9 mouse cellular contexts compared by ENCODE assay signal in the genomic region with DNA sequence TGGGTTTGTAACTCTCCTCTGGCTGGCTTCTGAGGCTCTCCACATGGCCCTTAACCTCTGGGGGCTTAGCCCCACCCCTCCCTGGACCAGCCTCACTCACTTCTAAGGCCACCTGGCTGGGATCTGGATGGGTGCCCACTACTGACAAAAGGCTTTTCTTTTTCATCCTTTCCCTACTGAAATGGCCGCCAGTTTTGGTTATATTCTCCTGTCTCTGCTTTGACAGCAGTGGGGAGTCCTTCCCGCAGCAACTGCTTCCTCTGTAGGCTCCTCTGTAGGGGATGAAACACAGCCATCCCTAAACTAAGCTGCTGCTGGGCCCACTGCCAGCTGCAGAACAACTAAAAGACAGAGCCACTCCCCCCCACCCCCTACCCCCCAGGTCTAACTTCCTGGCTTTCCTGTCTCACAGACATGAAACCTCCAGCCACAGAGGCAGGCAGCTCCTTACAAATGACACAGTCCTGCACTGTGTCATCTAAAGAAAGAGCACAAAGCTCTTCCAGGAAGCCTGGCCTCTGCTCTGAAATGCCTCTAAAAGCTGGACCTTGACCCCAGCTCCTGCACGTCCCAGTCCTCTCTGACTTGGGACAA. TPM values are rescaled to one million over a fixed set of nuclear protein-coding genes. Genes with fewer than 3 reads are reported as not detected.
DNase-seq lines count a peak whose midpoint lies in the region; ATAC-seq lines count a peak whose summit lies in the region.
"Had no signal": no experiment of that assay in that cellular context is flagged by ENCODE, and none has a peak within 500 bp of the region (broad histone marks: within the 10 kb centered on the region; RNA-seq: fewer than 3 reads in every experiment).

No protein-coding gene starts in this region.

- H3K9me3 ChIP-seq in lung, embryonic 15.5 days = no peaks in the 10 kb centered on the region
- no peaks in the 10 kb centered on the region for H3K9me3 ChIP-seq in neural tube, embryonic 15.5 days (replicated peaks)

- 14% methylated on average over 3 of the region's 3 CpGs for WGBS in lung, embryonic 15.5 days
- 33% methylated on average over 3 of the region's 3 CpGs for WGBS in neural tube, embryonic 15.5 days

- H3K9ac ChIP-seq in lung, embryonic 15.5 days = no peak overlapping the region
- H3K9ac ChIP-seq in neural tube, embryonic 15.5 days (replicated peaks) = no peak overlapping the region

- peak; percentile 27 to 29 for DNase-seq in cerebellum, postnatal 10 days
- no peak for DNase-seq in lung, postnatal 25 days (ENCODE audit: low spot score)
- DNase-seq in kidney, postnatal 25 days = peak; percentile 30 to 61
- no peak for DNase-seq in gastrocnemius, postnatal 36 days

- no peak for ATAC-seq in cerebellum, adult (ENCODE audit: insufficient number of reproducible peaks, low FRiP score, low TSS enrichment)
- peak; percentile 36; the same call in 1 of the 2 replicates for ATAC-seq in lung, embryonic 15.5 days (ENCODE audit: borderline replicate concordance, extremely low read depth, low FRiP score, low TSS enrichment)
- no peak for ATAC-seq in neural tube, embryonic 15.5 days (ENCODE audit: low FRiP score)
- no peak for ATAC-seq in megakaryocyte, adult 5-6 weeks (ENCODE audit: poor library complexity, severe bottlenecking)

- H3K4me1 ChIP-seq in lung, embryonic 15.5 days = peaks cover 33% of the 10 kb centered on the region
- H3K4me1 ChIP-seq in neural tube, embryonic 15.5 days = peaks cover 20% of the 10 kb centered on the region

- no peak overlapping the region for H3K4me3 ChIP-seq in lung, embryonic 15.5 days
- no peak overlapping the region for H3K4me3 ChIP-seq in neural tube, embryonic 15.5 days (replicated peaks)

- H3K27me3 ChIP-seq in lung, embryonic 15.5 days = no peaks in the 10 kb centered on the region
- no peaks in the 10 kb centered on the region for H3K27me3 ChIP-seq in neural tube, embryonic 15.5 days (replicated peaks)

- no peaks in the 10 kb centered on the region for H3K36me3 ChIP-seq in lung, embryonic 15.5 days
- H3K36me3 ChIP-seq in neural tube, embryonic 15.5 days = no peaks in the 10 kb centered on the region

- no peak overlapping the region for H3K4me2 ChIP-seq in lung, embryonic 15.5 days
- no peak overlapping the region for H3K4me2 ChIP-seq in neural tube, embryonic 15.5 days

- intact Hi-C loops in gastrocnemius, postnatal 36 days (cut with DNase I) = no loop called here

- H3K27ac ChIP-seq in lung, embryonic 15.5 days = peak overlapping the region; percentile 42
- H3K27ac ChIP-seq in neural tube, embryonic 15.5 days (replicated peaks) = 0 out of 2 replicates have a peak overlapping the region, but pooled peaks have one; percentile 9
- H3K27ac ChIP-seq: macrophage had no signal

RNA-seq across cellular contexts. Expression of a gene that starts 6.3 kb away (rescaled TPM):
- 1.6 and 2.2 TPM in 2 replicates for polyA plus RNA-seq in lung, embryonic 15.5 days (2015; fragmentation: Nextera tagmentation; extraction: Ambion mirVana)
- 40.2 and 42.4 TPM in 2 replicates for polyA plus RNA-seq in neural tube, embryonic 15.5 days (2015; fragmentation: Nextera tagmentation; extraction: Ambion mirVana)
- not detected in 2 replicates for total RNA-seq in megakaryocyte, adult 5-6 weeks (2015)
- total RNA-seq in megakaryocyte, adult 5-6 weeks (2017) = not detected in 2 replicates
- total RNA-seq in gastrocnemius, postnatal 36 days (2021) = under 1 TPM; 0.20 to 0.31 TPM
- polyA plus RNA-seq: macrophage had no signal

RNA-seq across cellular contexts. Expression of a gene that starts 47.0 kb away (rescaled TPM):
- polyA plus RNA-seq in lung, embryonic 15.5 days (2015; fragmentation: Nextera tagmentation; extraction: Ambion mirVana) = 0.10 and 0.12 TPM in 2 replicates
- polyA plus RNA-seq in neural tube, embryonic 15.5 days (2015; fragmentation: Nextera tagmentation; extraction: Ambion mirVana) = not detected in 2 replicates
- 0.07 and 0.11 TPM in 2 replicates for total RNA-seq in megakaryocyte, adult 5-6 weeks (2015)
- total RNA-seq in megakaryocyte, adult 5-6 weeks (2017) = 0.07 and 0.12 TPM in 2 replicates
- total RNA-seq in gastrocnemius, postnatal 36 days (2021) = not detected
- polyA plus RNA-seq: macrophage had no signal

RNA-seq across cellular contexts. Expression of a gene that starts 58.8 kb away (rescaled TPM):
- polyA plus RNA-seq in lung, embryonic 15.5 days (2015; fragmentation: Nextera tagmentation; extraction: Ambion mirVana) = 114 and 115 TPM in 2 replicates
- polyA plus RNA-seq in neural tube, embryonic 15.5 days (2015; fragmentation: Nextera tagmentation; extraction: Ambion mirVana) = 7.0 and 26.4 TPM in 2 replicates
- 48.8 and 63.4 TPM in 2 replicates for total RNA-seq in megakaryocyte, adult 5-6 weeks (2015)
- 139 TPM in 2 replicates for total RNA-seq in megakaryocyte, adult 5-6 weeks (2017)
- 1 to 10 TPM; 1.0 to 1.4 TPM for total RNA-seq in gastrocnemius, postnatal 36 days (2021)

Comparison
In these comparisons a context has a peak if more than half of its experiments do, and no peak if none do; other contexts are left out.
1. DNase-seq: peak in cerebellum, postnatal 10 days (2 of 2) and kidney, postnatal 25 days (2 of 2); none in lung, postnatal 25 days (single experiment) and gastrocnemius, postnatal 36 days (0 of 2).
2. RNA of a gene that starts 58.8 kb away (total RNA-seq): 48.8 to 139 TPM in megakaryocyte, adult 5-6 weeks; 1.0 to 1.4 TPM in gastrocnemius, postnatal 36 days; every median in the first group is over 10 times any median in the second.